ENCODE assay signal across 8 mouse cellular contexts in the genomic region with DNA sequence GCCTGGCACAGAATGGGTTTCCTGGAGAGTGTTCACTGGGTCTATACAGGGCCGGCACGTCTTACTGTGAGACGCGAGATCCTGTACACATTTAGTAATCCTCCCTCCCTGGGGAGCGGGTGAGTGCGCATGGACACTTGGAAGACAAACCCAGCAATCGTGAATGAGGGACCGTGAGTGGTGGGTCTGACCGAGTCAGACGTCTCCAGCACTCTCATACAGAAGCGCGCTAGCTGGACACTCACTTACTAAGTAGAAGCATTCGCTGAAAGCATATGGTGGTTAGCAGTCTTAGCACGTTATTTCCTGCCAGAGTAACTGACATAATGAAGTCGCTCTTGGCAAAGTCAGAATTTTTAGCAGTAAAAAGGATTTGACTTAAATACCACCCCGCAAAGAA.
DNase-seq lines count a peak whose midpoint lies in the region; ATAC-seq and TF ChIP-seq lines count a peak whose summit lies in the region.

No protein-coding gene starts in this region.

- no peaks in the 10 kb centered on the region for H3K9me3 ChIP-seq in forebrain, embryonic 15.5 days
- H3K9me3 ChIP-seq in midbrain, embryonic 15.5 days: no peaks in the 10 kb centered on the region

- intact Hi-C loops in gastrocnemius, adult 2 months (cut with DNase I): no loop called here
- intact Hi-C loops in gastrocnemius, postnatal 14 days (cut with DNase I; ENCODE audit: low total_unique reads): no loop called here

- H3K36me3 ChIP-seq in forebrain, embryonic 15.5 days: no peaks in the 10 kb centered on the region
- no peaks in the 10 kb centered on the region for H3K36me3 ChIP-seq in midbrain, embryonic 15.5 days (replicated peaks)

- H3K4me2 ChIP-seq in forebrain, embryonic 15.5 days (replicated peaks): peak overlapping the region; percentile 37
- H3K4me2 ChIP-seq in midbrain, embryonic 15.5 days: no peak overlapping the region

- H3K9ac ChIP-seq in forebrain, embryonic 15.5 days (replicated peaks): 0 out of 2 replicates have a peak overlapping the region, but pooled peaks have one; percentile 17
- H3K9ac ChIP-seq in midbrain, embryonic 15.5 days: no peak overlapping the region

- peaks cover 43% of the 10 kb centered on the region for H3K4me1 ChIP-seq in forebrain, embryonic 15.5 days
- peaks cover 28% of the 10 kb centered on the region for H3K4me1 ChIP-seq in midbrain, embryonic 15.5 days

- H3K4me3 ChIP-seq in gastrocnemius, adult 2 months: no peak overlapping the region; the same call in 1 of the 2 replicates
- peak overlapping the region; percentile 10; the same call in 1 of the 2 replicates for H3K4me3 ChIP-seq in forebrain, embryonic 15.5 days
- no peak overlapping the region for H3K4me3 ChIP-seq in midbrain, embryonic 15.5 days

- peak; percentile 59 for ATAC-seq in forebrain, embryonic 15.5 days (replicated peaks)
- ATAC-seq in midbrain, embryonic 15.5 days (replicated peaks): 0 out of 2 replicates have a peak, but pooled peaks have one; percentile 22

- WGBS in forebrain, embryonic 15.5 days: 49% methylated on average over 16 of the region's 16 CpGs
- 49% methylated on average over 16 of the region's 16 CpGs for WGBS in midbrain, embryonic 15.5 days

- H3K27me3 ChIP-seq in forebrain, embryonic 15.5 days: no peaks in the 10 kb centered on the region
- H3K27me3 ChIP-seq in midbrain, embryonic 15.5 days (replicated peaks): no peaks in the 10 kb centered on the region

- 0 out of 2 replicates have a peak overlapping the region, but pooled peaks have one; percentile 40 for H3K27ac ChIP-seq in gastrocnemius, adult 2 months
- peak overlapping the region; percentile 86 for H3K27ac ChIP-seq in forebrain, embryonic 15.5 days (replicated peaks)
- peak overlapping the region; percentile 39; the same call in 1 of the 2 replicates for H3K27ac ChIP-seq in midbrain, embryonic 15.5 days

- DNase-seq in gastrocnemius, adult 2 months: no peak
- no peak for DNase-seq in gastrocnemius, postnatal 14 days
- DNase-seq in brain, adult 2 months (ENCODE audit: low read depth, low spot score): peak; percentile 85
- DNase-seq in urinary bladder, postnatal 25 days (ENCODE audit: low spot score): no peak
- DNase-seq in embryo, embryonic 10 days (ENCODE audit: low spot score): no peak
- no peak for DNase-seq in spleen, postnatal 36 days (ENCODE audit: low spot score in 2 of 2)

- TF ChIP-seq CTCF in gastrocnemius, adult 2 months (IDR thresholded peaks at IDR 0.05): no peak
